Mouse (Mus musculus): ENCODE data around the gene Aftph. TPM values are rescaled to one million over a fixed set of nuclear protein-coding genes. Genes with fewer than 3 reads are reported as not detected.
A peak's percentile ranks its signal among the peaks of the same experiment; 100 is the strongest.
"Not testable (repeated sequence)": the region's sequence is repeated elsewhere in the genome, so short reads cannot be mapped to it uniquely, and the experiment has no call there.

Gene Aftph
- polyA plus RNA-seq (2017; shearing (Covaris generic)) = 10 to 100 TPM; 34.9 to 53.0 (median 49.6) TPM

DNA sequence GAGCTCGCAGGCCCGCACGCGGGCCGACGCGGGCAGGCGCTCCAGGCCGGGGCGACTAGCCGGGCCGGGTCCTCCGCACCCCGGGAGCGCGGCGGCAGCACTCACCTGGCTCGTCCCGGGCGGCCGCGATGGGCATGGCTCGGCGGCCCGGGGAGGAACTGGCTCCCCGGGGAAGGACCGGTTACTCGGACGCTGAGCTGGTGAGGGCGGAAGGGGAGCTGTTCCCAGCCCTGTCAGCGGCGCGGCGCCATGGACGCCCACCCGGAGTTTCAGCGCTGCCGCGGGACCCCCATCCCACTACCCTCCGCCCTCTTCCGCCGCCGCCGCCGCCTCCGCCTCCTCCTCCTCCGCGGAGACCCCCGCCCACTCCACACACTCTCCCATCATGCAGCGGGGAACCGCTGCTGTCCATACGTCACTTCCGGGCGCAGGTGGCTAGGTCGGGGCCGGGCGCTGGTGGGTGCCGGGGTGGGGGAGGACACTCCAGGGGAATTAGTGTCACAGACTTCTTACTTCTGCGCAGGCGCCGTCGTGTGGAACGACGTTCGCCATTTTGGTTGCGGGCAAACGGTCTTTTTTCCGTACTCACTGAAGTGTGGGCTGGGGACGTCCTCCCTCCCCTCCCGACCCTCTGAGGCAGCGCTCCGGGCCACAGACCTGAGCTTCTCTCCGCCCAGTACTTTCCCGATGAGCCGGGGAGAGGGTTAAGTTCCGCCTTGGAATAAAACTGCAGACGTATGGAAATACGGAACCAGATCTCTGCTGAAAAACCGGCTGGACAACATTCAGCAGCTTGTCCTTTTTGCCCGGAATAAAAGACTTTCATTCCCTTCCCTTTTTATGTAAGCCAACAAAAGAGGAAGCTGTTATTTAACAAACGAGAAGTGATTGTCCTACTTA lies at the start of gene Aftph:
Gene Aftph (minus strand): TSS at position 389 of the 900 bp plus-strand sequence.
- peak; percentile 81 for ATAC-seq

DNA sequence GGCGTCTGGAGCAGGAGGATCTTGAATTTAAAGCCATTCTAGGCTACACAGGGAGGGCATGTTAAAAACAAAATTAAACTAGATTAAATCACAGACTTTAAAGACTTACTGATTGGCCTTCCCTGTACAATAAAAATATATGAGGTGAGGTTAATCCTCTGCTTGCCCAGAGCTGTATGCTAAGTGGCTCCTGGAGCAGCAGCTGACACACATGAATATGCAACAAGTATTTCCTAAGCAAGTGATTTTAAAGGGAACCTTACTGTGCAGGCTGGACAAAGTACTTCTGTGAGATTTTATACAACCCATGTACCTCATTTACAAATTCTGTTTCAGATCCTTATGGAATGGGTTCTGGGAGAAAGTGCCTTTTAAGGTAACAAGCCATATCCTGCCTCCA lies 47.6 kb upstream of the Aftph start:
- ATAC-seq = no peak

DNA sequence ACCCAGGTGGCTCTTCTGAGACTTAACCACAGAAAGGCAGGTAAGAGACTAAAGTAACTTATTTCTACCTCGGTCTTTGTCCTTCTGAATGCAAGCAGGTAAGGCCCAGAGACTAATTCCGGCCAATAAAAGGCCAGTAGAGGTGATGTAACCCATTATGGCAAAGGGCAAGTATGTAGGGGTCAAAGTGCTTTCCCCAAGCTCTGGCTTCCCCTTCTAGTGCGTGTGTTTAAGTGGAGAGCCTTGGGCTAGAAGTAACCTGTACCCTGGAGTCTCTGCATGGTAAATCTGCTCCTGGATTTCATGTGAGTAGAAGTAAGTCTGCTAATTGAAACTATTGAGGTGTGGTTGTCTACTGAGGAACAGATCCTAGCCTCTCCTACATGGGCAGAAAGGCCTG lies 46.7 kb upstream of the Aftph start:
- ATAC-seq = no peak

DNA sequence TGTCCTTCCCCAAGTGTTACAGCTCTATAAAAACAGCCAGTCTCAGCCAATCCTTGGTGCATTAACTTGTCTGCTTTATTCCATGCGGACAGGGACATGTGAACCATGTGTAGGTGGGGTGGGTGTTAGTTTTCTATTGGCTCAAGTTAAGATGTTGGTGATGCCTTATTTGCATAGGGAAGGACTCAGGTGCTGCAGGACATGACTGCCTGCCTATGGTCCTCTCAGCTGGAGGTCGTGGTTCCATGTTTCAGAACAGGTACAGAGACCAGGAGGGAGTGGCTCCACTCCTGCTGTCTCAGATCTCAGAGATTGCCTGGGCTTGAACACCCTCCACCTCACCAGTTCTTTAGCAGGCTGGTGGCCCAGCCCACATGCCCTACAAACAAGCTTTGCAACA lies 44.8 kb upstream of the Aftph start:
- no peak for ATAC-seq

DNA sequence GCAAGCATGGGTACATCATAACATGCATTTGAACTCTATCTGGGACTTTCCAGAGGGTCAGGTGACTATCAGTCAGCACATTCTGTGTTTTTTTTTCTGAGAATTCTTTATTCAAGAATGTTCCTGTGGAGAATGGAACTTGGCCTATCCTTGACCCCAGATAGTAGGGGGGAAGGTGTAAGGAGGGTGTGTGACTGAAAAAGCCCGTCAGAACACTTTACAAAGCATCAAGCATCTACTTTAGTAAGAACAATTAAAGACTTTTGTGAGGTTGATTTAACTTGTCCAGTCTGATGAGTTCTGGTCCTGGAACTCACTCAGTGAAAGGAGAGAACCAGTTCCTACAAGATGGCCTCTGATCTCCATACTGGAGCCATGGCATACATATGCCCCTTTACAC lies 43.8 kb upstream of the Aftph start:
- ATAC-seq = no peak

DNA sequence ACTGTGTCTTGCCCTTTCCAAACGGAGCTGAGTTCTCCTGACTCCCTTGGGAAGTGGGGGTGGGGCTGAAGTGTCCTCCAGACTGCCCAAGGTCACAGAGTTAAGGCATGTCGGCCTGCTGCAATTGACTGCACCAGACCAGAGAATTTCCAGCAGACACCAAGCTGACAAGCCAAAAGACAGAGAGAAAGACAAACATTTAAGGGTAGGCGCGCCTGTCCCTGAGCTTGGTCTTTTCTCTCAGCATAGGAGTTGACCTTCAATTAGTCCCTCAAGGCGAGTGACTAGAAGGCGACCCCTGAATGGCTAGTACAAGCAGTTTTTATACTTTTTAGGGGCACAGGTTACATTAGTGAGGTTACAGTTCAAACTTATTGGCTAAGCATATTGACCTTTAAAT lies 43.4 kb upstream of the Aftph start:
- ATAC-seq = no peak

DNA sequence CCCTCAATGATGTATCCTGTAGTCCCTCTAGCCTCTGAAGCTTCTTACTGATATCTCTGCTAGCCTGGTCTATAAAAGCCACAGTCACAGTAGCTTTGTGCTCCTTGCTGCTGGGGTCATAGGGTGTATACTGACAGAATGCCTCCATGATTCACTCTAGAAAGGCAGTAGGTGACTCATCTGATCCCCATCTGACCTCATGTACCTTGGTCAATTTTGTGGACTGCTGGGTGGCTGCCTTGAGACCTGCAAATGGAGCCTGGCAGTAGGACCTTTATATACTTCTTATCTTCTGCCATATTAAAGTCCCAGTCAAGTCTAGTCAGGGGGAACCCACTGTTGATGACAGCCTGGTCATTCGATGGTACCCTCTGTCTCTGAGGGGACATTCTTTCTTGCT lies 42.1 kb upstream of the Aftph start:
- no peak for ATAC-seq

DNA sequence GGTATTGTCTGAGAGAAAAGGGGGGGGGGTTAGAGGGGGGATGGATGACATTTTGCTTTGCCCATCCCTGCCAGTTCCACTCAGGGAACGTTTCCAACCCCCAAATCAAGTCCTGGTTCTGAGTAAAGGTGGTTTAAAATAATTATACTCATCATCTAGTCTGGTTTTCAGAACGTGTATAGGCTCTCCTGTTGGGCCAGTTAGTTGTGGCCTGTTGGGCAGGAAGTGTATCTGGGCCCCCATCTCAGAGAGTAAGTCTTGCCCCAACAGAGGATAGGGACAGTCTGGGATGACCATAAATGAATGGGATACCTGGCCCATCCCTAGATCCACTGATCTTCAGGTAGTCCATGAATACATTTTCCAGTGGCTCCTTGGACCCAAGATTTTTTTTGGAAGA lies 41.2 kb upstream of the Aftph start:
- no peak for ATAC-seq

DNA sequence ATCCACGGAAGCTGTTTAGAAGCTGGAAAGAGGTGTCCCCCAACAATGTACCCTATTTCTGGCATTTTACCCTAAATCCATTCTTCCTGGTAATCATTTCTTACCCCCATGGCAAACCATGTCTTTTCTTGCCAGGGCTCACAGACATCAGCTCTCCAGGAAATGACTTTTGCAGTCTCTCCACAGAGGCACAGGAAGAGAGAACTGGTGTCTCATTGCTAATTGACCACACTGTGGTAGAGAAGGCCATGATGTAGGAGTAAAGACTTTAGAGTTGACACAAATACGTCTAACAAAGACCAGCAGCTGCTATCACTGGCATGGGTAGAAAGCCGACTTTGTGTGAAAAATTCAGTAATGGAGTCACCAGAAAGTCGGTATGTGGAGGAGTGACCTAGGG lies 38.9 kb upstream of the Aftph start:
- no peak for ATAC-seq

DNA sequence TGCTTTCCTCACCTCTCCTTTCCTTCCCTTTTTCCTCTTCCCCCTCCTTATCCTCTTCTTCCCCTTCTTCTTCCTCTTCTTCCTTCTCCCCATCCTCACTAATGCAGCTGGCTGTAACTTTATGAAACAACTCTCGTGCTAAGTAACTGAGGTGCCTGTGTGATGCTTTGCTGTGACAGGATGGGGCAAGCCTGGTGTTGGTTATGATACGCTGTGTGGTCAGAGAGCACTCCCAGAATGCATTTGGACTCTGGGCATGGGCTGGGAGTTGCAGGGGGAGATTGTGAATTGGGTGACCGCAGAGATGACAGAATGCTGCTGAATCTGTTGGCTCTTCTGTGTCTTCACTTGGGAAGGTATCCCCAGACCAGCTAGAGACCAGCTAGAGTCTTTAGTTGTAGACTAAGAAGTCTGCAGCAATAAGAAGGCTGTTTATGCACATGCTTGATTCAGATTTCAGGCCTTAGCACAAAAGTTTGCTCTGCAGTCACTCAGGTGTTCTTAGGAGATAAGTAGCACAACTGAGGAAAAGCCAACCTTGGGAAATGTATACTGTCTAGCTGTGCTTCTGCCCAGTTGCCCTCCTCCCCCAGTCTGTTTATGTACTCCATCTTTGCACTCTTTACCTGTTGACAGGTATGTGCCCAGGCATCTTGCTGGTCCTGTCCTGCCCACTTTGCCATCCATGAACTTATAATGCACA lies 37.6 kb upstream of the Aftph start:
- ATAC-seq = no peak

DNA sequence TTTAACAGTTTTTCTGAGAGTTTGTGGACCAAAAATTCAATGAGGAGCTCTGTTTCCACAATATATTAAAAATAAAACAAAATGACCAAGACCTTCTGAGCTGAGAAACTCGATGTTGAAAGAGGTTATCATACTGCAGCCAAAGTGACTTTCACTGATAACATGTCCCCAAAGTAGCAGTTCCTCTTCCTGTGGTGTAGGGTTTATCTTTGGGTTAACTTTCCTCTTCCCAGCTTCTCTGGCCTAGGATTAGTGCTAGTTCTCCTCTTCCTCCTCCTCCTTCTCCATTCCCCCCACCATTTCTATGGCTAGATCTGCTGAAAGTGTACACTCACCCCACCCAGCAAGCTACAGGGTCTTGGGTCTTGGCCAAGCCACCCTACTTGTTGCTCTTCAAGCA lies 36.9 kb upstream of the Aftph start:
- no peak for ATAC-seq

DNA sequence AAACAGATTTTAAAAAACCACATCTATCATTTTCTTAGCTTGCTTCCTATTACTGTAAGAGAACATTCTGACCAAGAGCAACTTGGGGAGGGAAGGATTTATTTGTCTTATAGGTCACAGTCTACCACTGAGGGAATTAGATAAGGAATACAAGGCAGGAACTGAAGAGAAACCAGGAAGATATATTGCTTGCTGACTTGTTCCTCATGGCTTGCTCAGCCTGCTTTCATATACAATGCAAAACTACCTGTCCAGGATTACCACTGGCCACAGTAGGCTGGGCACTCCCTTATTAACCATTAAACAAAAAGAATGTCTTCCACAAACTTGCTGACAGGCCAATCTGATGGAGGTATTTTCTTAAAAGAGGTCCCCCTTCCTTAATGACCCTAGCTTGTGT lies 35.3 kb upstream of the Aftph start:
- ATAC-seq = no peak

DNA sequence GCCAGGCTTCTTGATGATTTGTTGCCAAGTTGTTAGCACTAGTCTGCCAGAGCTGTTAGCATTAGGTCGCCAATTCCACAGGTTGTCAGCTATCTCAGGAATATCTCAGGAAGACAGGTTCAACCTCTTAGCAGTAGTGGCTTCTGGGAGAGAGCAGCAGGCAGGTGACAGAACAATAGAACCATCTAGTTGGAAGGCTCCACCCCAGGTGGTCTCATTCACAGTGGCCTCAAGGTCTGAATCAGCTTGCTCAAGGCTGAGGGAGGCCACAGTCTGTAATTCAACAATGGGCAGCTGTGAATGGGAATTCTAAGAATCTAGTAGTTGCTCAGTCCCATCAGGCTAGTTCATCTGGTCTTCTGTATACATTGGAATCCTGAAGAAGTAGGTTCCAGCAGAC lies 31.3 kb upstream of the Aftph start:
- ATAC-seq = no peak

DNA sequence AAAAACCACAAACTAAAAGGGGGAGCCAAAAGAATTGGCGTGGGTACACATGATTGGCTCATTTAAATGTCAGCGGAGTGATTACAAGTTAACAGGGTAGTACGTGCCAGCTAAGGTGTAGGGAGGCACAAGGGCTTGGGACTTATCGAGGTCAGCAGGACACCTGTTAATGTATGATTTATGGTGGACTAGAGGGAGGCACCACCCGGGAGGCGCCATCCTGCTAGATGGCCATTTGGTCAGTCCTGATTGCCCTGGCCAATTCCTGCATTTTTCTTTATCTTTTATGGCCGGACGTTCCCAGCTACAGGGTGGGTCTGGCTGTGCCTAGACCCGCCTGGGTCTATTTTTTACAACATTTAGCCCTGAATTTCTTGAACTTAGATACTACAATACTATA lies 30.4 kb upstream of the Aftph start:
- ATAC-seq = not testable (repeated sequence)

DNA sequence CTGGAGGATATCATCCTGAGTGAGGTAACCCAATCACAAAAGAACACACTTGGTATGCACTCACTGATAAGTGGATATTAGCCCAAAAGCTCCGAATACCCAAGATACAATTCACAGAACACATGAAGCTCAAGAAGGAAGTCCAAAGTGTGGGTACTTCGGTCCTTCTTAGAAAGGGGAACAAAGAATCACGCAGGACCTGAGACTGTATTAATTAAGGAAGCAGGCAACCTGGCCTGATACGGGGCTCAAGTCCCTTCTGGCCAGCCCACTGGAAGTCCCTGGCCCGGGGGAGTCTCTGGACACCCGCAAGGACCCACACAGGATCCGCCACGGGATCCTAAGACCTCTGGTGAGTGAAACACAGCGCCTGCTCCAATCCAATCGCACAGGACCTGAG lies 20.6 kb upstream of the Aftph start:
- ATAC-seq = not testable (repeated sequence)

DNA sequence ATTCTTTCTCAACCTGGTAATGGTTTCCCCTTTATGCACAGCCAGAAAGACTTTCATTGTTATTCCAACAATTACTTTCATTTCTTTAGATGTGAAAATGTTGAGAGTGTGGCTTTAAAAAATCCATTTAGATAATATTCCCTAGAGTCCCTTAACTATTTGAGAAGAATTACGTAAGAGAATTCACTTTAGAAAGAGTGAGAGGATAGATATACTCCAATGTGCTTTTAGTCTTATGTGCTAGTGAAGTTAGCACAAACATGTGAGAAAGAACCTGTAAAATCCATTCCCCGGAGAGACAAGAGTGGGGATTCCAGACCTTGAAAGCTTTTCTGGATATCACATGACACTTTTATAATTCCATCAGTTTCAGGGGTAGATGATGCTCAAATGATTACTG lies 9.2 kb upstream of the Aftph start:
- no peak for ATAC-seq

DNA sequence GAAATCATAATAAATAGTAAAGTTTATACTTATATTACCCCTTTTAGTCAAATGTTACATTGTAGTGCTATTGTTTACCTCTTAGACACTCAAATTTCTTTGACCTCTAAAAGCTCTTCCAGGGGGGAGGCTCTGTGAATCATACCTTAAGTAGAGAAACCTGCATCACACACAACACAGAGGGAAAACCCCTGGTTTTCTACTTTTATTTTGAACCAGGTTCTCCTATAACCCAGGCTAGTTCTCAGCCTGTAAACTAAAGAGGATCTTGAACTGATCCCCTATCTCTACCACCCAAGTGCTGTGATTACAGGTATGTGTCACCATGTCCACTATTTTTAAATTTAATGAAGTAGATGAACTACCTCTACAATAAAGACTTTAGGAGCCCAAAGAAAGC lies 2.0 kb upstream of the Aftph start:
- ATAC-seq = no peak

DNA sequence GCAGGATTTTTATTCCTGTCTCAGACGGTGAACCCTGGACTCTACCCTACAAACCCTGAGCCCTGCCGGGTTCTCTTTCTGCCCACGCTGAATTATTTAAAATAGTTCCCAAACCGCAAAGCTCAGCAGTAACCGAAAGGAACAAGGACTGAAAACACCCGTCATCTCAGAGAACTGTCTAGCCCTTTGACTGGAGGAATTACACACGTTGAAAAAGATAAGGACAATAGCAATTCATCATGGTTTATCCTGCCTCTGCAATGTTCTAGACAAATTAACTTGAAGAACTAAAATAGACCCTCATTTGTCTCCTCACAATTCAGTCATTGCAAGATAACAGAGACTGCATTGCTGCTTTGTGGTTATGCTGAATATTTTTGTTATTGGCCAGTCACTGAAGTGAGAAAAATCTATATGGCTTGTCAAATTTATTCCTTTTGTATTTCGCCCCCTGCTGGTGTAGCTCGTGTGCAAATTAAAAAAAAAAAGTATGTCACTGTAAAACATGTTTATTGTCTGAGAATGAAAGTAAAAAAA lies 1.0 kb upstream of the Aftph start:
- peak; percentile 27 for ATAC-seq

DNA sequence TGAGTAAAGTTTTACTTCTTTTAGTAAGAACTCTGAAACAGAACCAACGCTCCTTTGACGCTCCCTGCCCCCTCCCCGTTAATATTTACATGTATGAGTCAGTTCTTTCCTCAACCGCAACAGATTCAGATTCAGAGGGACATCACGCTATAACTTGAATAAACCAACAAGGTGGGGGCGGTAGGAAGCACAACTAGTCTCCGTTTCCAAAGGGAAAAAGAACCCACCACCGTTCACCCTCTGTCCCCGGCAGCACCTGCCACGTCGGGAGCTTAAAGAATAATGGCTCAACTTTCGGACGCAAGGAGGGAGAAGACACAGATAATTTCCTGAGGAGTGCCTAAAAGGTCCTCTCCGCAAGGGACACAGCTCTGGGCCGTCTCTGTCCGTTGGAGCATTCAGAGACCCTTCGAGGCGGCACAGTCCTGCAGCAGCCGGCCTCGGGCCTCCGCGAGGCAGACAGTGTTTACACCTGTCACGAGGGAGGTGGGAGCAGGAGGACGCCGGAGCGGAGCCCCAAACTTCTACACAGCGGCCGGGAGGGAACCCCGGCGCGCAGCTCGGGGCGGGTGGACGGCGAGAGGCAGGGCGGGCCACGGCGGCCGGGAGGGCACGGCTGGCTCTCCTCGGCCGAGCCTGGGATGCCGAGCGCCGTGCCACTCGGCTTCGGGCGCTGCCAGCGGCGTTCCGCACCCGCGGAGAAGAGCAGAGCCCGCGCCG lies 748 bp downstream of the Aftph start:
- peak; percentile 46 for ATAC-seq

DNA sequence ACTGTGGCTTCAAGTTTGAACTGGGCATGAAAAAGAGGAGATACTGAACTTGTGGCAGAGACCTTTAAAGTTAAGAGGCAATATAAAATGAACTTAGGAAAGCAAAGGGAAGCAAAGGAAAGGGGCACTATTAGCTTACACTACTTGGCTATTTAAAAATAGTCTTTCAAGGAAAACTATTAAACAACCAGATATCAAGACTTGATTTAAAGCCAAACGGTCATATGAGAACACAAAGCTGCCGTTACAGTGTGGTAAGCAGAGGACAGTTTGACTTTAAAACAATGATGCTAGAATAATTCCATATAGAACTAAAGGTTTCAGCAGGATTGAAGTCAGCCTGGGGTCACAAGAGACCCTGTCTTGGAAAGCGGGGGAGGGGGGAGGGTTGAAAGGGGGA lies 7.3 kb downstream of the Aftph start:
- no peak for ATAC-seq

DNA sequence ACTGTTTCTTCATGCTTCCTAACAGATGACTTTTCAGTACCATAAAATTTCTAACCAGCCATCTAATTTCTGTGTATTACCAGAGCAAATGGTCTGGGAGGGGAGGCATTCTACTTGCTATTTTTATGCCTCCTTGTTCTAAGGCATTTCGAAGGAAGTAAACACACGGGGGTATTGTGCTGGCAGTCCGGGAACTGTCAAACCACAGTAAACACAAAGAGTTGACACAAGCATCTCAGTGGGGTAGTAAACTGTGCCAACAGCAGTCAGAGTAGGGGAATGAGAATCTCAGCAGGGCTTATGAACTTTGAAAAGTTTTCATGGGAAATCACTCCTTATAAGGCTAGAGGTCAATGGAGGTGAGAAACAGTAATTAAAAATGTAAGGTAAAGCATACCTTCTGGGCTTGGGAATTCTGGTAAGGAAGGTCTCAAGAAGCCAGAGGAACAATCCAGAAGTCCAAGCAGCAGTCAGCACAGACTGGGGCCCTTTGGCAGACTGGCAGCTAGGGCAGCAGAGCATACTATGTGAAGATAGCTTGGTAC lies 7.8 kb downstream of the Aftph start:
- ATAC-seq = no peak

DNA sequence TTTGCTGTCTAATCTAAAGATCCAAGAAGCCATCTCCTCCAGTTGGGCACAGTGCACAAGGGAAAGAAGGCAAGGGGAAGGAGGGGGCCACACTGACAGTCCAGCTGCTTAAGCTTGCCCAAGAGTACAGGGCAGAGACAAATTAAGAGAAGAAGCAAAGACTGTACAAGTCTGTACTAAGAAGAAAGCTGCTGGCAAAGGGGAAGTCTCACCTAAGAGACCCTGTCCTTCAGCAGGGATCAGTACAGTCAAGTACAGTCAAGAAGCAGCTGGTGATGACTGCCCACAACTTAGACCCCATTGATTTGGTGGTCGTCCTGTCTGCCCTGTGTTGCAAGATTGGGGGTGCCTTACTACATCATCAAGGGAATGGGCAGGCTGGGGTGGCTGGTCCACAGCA lies 12.0 kb downstream of the Aftph start:
- no peak for ATAC-seq

DNA sequence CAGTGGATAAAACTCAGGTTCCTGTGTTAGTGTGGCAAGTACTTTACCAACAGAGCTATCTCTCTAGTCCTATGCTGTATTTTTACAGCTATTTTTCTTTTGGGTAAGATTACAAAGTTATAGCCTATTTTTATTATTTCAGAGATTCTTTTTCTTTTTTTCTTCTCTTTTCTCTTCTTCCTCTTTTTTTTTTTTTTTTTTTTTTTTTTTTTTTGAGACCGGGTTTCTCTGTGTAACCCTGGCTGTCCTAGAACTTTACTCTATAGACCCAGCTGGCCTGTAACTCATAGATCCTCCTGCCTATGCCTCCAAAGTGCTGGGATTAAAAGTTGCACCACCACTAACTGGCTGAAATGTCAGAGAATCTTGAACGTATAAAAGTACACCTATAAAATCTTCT lies 13.3 kb downstream of the Aftph start:
- no peak for ATAC-seq
